Mouse (Mus musculus): Measurements from ENCODE around the gene Ppp1r1b. TPM values are rescaled to one million over a fixed set of nuclear protein-coding genes. Genes with fewer than 3 reads are reported as not detected.

The Ppp1r1b gene
- polyA plus RNA-seq, 1 experiment: not detected

- no peak overlapping the region; the same call in 1 of the 2 replicates for H3K27ac ChIP-seq (ENCODE audit: control insufficient read depth, insufficient read depth, low read depth, low read length, poor library complexity)
- no peak overlapping the region for H3K4me3 ChIP-seq (replicated peaks; ENCODE audit: control insufficient read depth, low read depth, low read length)
- no peak for TF ChIP-seq POLR2A (IDR thresholded peaks at IDR 0.05; ENCODE audit: borderline replicate concordance, control insufficient read depth, low read depth, low read length)
- TF ChIP-seq CTCF (IDR thresholded peaks at IDR 0.05; ENCODE audit: control insufficient read depth, insufficient read depth, low read length): no peak
- WGBS: 9% methylated on average over 21 of the region's 22 CpGs
- H3K4me1 ChIP-seq (ENCODE audit: control insufficient read depth, insufficient read depth, low read length): no peaks in the 10 kb centered on the region
Observed at GRCm38 (mm10) chr11:98325821-98326218, 22.4 kb upstream of the Ppp1r1b start.

GRCm38 (mm10) chr11:98326741-98327135, 21.5 kb upstream of the Ppp1r1b start:
- no peak overlapping the region for H3K4me3 ChIP-seq (replicated peaks; ENCODE audit: control insufficient read depth, low read depth, low read length)
- WGBS: 2% methylated on average over 19 of the region's 19 CpGs
- no peaks in the 10 kb centered on the region for H3K4me1 ChIP-seq (ENCODE audit: control insufficient read depth, insufficient read depth, low read length)
- H3K27ac ChIP-seq (ENCODE audit: control insufficient read depth, insufficient read depth, low read depth, low read length, poor library complexity): no peak overlapping the region
- TF ChIP-seq CTCF (IDR thresholded peaks at IDR 0.05; ENCODE audit: control insufficient read depth, insufficient read depth, low read length) (no peak), POLR2A (IDR thresholded peaks at IDR 0.05; ENCODE audit: borderline replicate concordance, control insufficient read depth, low read depth, low read length) (no peak)

- TF ChIP-seq POLR2A (IDR thresholded peaks at IDR 0.05; ENCODE audit: borderline replicate concordance, control insufficient read depth, low read depth, low read length) (no peak), CTCF (IDR thresholded peaks at IDR 0.05; ENCODE audit: control insufficient read depth, insufficient read depth, low read length) (no peak)
- Histone ChIP-seq H3K4me3 (replicated peaks; ENCODE audit: control insufficient read depth, low read depth, low read length) (no peak overlapping the region), H3K4me1 (ENCODE audit: control insufficient read depth, insufficient read depth, low read length) (no peaks in the 10 kb centered on the region), H3K27ac (ENCODE audit: control insufficient read depth, insufficient read depth, low read depth, low read length, poor library complexity) (no peak overlapping the region; the same call in 1 of the 2 replicates)
- 2% methylated on average over 97 of the region's 97 CpGs for WGBS
Observed at GRCm38 (mm10) chr11:98327136-98328030, 20.8 kb upstream of the Ppp1r1b start.

GRCm38 (mm10) chr11:98328031-98328370, 20.2 kb upstream of the Ppp1r1b start:
- H3K4me3 ChIP-seq (replicated peaks; ENCODE audit: control insufficient read depth, low read depth, low read length): no peak overlapping the region
- 1% methylated on average over 35 of the region's 35 CpGs for WGBS
- no peak overlapping the region for H3K27ac ChIP-seq (ENCODE audit: control insufficient read depth, insufficient read depth, low read depth, low read length, poor library complexity)
- H3K4me1 ChIP-seq (ENCODE audit: control insufficient read depth, insufficient read depth, low read length): no peaks in the 10 kb centered on the region
- TF ChIP-seq CTCF (IDR thresholded peaks at IDR 0.05; ENCODE audit: control insufficient read depth, insufficient read depth, low read length): no peak
- TF ChIP-seq POLR2A (IDR thresholded peaks at IDR 0.05; ENCODE audit: borderline replicate concordance, control insufficient read depth, low read depth, low read length): no peak

GRCm38 (mm10) chr11:98328371-98329069, 19.7 kb upstream of the Ppp1r1b start:
- Histone ChIP-seq H3K4me3 (replicated peaks; ENCODE audit: control insufficient read depth, low read depth, low read length) (no peak overlapping the region), H3K4me1 (ENCODE audit: control insufficient read depth, insufficient read depth, low read length) (no peaks in the 10 kb centered on the region), H3K27ac (ENCODE audit: control insufficient read depth, insufficient read depth, low read depth, low read length, poor library complexity) (no peak overlapping the region)
- TF ChIP-seq CTCF (IDR thresholded peaks at IDR 0.05; ENCODE audit: control insufficient read depth, insufficient read depth, low read length) (no peak), POLR2A (IDR thresholded peaks at IDR 0.05; ENCODE audit: borderline replicate concordance, control insufficient read depth, low read depth, low read length) (no peak)
- 2% methylated on average over 56 of the region's 56 CpGs for WGBS

- Histone ChIP-seq H3K27ac (ENCODE audit: control insufficient read depth, insufficient read depth, low read depth, low read length, poor library complexity) (no peak within 1 kb of the TSS), H3K4me3 (replicated peaks; ENCODE audit: control insufficient read depth, low read depth, low read length) (no peak within 1 kb of the TSS), H3K4me1 (ENCODE audit: control insufficient read depth, insufficient read depth, low read length) (no peaks in the 10 kb centered on the region)
- WGBS: 12% methylated on average over 38 of the region's 38 CpGs
- TF ChIP-seq POLR2A (IDR thresholded peaks at IDR 0.05; ENCODE audit: borderline replicate concordance, control insufficient read depth, low read depth, low read length): no peak
- TF ChIP-seq CTCF (IDR thresholded peaks at IDR 0.05; ENCODE audit: control insufficient read depth, insufficient read depth, low read length): no peak
Observed at GRCm38 (mm10) chr11:98329081-98329959, 18.9 kb upstream of the Ppp1r1b start, which contains the start of gene Neurod2. TSS of gene Neurod2 (minus strand) at chr11:98329648.

- H3K4me3 ChIP-seq (replicated peaks; ENCODE audit: control insufficient read depth, low read depth, low read length): no peak overlapping the region
- TF ChIP-seq CTCF (IDR thresholded peaks at IDR 0.05; ENCODE audit: control insufficient read depth, insufficient read depth, low read length) (no peak), POLR2A (IDR thresholded peaks at IDR 0.05; ENCODE audit: borderline replicate concordance, control insufficient read depth, low read depth, low read length) (no peak)
- no peak overlapping the region for H3K27ac ChIP-seq (ENCODE audit: control insufficient read depth, insufficient read depth, low read depth, low read length, poor library complexity)
- WGBS: 38% methylated on average over 9 of the region's 9 CpGs
- H3K4me1 ChIP-seq (ENCODE audit: control insufficient read depth, insufficient read depth, low read length): no peaks in the 10 kb centered on the region
Observed at GRCm38 (mm10) chr11:98329960-98330744, 18.1 kb upstream of the Ppp1r1b start.

Measured in bone marrow, adult 2 months (tissue).